Mouse (Mus musculus) small intestine, adult 2 months (tissue): ENCODE measurements at regions not wholly inside any gene's neighbourhood (a gene's known extent, or its start where the extent isn't known, plus 50 kb on each side); places are given as distances from the start of the nearest gene placed in this dataset.

Source experiments
- CTCF ChIP-seq: fragments of 200-500 bp; IDR thresholded peaks from 2 replicates; pipeline ENCODE4 v1.5.1; 2012; ENCODE audit warnings: low read depth, mild to moderate bottlenecking, control low read depth, inconsistent platforms, low read length, moderate library complexity, mixed read lengths; ENCODE audit not compliant: insufficient replicate concordance, insufficient read length; ENCODE audit errors: extremely low read depth
- POLR2A ChIP-seq: fragments of 200-500 bp; IDR thresholded peaks from 2 replicates; pipeline ENCODE4 v1.6.1; 2012; ENCODE audit warnings: low read depth, mild to moderate bottlenecking, control low read depth, inconsistent platforms, low read length, moderate library complexity

GRCm38 (mm10) chr5:149909108-149909739 lies 109.3 kb upstream of the Rxfp2 start:
- TF ChIP-seq CTCF (no peak), POLR2A (no peak)
